Mouse (Mus musculus) cerebellum, adult 9-11 months (tissue): ENCODE measurements around the gene Uvrag.
A peak's percentile ranks its signal among the peaks of the same experiment; 100 is the strongest.

Source experiments
- DNase-seq: peaks from one replicate; pipeline ENCODE4 v3.0.0; 2022

Uvrag gene

DNA sequence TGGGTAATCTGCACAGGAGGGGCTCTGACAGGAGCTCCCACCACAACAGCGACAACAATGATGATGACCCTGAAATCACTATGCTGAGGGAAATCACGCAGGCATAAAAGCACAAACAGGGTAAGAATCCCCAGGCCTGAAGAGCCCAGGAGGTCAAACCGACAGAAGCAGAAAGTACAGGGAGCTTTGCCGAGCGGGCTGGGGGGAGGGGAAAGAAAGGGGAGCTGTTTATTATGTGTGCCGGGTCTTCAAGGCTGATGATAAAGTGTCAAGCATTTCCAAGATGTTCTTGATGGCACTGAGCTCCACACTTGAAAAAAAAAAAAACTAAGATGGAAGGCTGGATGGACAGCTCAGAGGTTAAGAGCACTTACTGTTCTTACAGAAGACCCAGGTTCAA, 4.2 kb downstream of the Uvrag start:
- no peak for DNase-seq

DNA sequence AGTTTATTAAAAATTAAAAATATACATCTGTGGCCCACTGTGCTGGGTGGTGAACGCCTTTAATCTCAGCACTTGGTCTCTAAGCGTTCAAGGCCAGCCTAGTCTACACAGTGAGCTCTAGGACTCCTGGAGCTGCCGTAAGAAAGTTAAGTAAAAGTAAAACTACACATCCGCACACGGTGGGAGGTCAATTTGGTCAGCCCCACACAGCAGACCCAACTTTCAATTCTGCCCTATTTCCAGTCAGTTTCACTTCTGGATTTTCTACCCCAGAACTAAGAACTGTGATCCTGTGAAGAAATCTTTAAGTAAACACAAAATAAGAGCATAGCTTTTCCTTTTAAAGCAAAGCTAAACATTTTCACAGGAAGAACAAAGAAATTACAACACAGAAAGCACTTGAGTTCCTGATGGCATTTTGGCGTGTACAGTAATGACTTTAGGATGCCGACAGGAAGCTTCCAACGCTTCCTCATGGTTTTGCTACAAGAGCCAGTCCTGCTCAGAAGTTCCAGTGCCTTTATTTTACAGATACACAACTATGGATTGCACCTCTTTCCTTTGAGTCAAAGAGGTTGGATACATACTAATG, 7.0 kb downstream of the Uvrag start:
- no peak for DNase-seq

- DNase-seq, result no peak
These were observed 8.3 kb downstream of the Uvrag start for GRCm38 (mm10) chr7:99132597-99132996.

GRCm38 (mm10) chr7:99131819-99132353, 9.1 kb downstream of the Uvrag start:
- DNase-seq, result no peak

DNA sequence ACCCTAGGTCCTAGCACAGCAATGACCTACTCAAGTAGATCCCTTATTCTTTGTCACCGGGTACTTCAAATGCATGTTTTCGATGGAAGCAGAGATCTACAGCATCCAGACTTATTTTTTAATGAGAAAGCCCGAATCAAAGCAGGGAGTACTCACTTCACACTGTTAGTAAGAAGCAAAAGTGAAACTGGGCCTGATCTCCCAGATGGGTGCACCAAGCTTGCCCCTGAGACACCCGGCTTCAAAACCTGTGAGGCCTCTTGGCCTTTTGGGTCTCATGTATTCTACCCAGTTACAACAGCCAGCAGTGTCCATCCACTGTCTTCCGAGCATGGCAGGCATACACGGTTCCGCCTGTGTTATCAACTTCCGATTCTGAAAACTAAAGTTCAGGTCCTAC, 12.0 kb downstream of the Uvrag start:
- DNase-seq, result no peak

DNA sequence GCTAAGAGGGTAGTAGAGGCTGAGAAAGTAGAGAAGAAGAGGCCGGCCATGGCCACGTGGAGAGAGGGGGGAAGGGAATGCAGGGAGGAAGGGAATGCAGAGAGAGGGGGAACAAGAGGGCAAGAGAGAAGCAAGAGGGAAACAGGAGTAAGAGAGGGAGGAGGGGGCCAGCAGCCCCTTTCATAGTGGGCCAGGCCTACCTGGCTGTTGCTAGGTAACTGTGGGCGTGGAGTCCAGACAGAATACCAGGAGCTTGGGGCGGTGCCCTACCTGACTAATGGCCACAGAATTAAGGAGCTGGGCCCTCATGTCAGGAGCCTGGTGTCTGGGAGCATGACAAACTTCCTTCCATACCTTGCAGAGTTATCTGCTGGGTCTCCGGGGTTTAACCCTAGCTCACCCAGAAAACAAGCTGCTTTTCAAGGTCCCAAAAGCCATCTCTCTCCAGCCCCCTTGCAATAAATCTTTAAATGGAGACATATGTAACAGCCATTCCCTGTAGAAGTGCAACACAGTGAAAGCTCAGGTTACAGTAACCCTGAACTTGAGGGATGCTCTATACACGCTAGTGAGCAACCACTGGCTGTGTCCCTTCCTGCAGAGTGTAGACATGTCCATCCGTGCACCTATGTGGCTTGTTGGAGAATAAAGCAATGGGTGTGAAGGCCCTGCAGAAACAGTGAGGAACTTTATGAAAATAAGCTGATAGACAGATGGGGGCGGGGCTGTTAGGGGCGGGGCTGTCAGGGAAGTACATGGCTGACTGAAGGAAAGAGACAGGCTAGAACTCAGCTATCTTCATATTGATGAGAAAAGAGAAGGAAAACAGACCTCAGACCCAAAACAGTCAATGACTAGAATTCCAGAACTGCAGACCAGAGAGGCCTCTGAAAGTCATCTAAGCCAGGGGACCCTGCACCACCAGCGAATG, 12.7 kb downstream of the Uvrag start:
- no peak for DNase-seq

DNA sequence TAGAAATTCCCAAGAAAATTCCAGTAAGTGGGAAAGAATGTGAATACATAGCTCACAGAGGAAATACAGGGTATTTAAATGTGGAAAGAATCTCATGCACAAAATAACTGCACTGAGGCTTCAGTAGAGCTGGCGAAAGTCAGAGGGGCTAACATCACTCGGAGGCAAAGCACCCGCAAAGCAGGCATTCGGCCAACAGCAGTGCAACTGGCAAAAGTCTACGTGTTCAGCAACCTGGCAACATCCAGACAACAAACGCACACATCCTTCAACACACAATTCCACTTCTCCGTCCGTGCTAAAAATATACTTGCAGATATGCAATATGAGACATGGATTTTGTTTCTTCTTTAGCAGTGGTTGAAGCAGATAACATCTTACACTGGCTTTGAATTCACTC, 14.9 kb downstream of the Uvrag start:
- DNase-seq, result no peak

- no peak for DNase-seq
These were observed 18.3 kb downstream of the Uvrag start for GRCm38 (mm10) chr7:99122651-99123050.

- DNase-seq, result no peak
These were observed 19.9 kb downstream of the Uvrag start for GRCm38 (mm10) chr7:99120865-99121521.

DNA sequence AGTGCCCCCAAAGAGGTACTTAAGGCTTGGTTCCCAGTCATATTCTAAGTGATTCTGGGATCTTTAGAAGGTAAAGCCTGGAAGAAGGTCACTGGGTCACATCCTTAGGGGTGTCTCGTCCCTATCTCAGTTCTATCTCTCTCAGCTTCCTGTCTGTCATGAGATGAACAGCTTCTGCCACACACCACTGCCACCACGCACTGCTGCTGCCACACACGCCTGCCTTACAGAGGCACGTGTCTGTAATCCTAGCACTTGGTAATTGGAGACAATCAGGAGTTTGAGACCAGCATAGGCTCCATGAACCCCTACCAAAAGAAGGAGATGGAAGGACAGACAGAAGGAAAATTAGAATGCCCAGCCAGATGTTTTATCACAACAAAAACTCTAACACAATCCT, 20.9 kb downstream of the Uvrag start:
- DNase-seq, result no peak

GRCm38 (mm10) chr7:99116781-99117180, 24.2 kb downstream of the Uvrag start:
- no peak for DNase-seq

DNA sequence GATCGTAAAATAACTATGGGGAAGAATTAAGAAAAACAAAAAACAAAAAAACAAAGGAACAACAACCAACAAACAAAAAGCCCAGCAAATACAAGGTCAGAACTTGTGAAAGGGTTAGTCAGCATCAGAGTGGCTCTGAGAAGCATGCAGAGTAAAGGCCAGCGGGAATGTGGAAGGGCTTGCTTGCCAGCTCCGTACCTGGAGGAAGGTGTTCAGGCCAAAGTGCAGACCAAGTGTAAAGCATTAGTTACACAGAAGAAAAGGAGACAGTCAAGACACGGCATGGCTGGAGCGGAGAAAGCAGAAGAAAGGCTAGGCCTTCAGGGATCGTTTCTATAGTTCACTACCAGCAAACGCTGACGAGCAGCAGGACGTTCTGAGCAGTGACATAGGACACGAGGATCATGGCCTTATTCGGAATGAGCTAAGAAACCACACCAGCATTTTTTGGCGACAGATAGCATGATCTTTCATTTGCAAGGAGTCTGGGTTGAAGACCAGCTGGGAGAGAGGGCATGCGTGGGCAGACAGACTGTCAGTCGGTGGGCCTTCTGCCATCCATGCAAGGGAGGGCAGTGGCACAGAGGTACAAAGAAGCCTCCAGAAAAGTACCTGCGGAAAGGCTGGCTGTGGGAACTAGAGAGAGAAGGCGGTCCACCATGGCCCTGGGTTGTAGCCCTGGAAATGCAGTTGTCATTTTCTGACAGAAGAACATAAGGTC, 26.8 kb downstream of the Uvrag start:
- DNase-seq, result peak; percentile 79

GRCm38 (mm10) chr7:99107566-99107965, 33.4 kb downstream of the Uvrag start:
- DNase-seq, result no peak

- no peak for DNase-seq
These were observed 34.1 kb downstream of the Uvrag start for GRCm38 (mm10) chr7:99106714-99107270.

- no peak for DNase-seq
These were observed 39.0 kb downstream of the Uvrag start for GRCm38 (mm10) chr7:99101767-99102593.

DNA sequence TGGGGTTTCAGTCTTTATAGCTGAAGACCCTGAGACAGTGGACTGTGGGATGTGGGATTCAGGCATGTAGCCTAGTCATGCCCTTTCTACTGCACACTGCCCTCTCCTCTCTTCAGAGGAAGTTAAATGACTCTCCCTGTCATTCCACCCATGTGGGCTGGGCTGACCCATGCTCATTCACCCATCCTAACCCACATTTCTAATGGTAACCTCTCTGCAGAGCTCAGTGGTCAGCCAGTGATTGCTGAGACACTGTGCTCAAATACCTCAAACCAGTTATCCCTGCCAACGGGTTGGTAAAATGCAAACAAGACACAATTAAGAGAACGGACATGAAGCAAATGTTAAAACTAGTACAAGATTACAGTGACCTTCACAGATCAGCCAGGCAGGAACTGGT, 39.9 kb downstream of the Uvrag start:
- no peak for DNase-seq

DNA sequence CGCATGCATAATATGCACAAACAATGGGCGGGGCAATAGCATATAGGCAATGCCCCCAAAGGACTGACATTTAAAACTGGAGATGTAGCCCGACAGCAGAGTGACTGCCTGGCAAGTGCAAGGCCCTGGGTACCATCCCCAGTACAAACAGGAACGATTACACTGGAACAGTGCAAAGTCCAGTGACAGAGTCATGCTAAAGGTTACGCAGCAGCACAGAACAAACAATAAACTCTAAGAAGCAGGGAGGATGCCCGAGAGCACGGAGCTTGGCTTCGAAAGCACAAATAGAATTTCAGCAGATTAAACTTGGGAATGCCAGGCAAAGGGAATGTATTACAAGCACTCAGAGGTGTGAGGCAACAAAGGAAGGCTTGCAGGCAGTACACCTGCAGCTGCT, 40.4 kb downstream of the Uvrag start:
- no peak for DNase-seq

GRCm38 (mm10) chr7:99100087-99100486, 40.9 kb downstream of the Uvrag start:
- DNase-seq, result no peak

DNA sequence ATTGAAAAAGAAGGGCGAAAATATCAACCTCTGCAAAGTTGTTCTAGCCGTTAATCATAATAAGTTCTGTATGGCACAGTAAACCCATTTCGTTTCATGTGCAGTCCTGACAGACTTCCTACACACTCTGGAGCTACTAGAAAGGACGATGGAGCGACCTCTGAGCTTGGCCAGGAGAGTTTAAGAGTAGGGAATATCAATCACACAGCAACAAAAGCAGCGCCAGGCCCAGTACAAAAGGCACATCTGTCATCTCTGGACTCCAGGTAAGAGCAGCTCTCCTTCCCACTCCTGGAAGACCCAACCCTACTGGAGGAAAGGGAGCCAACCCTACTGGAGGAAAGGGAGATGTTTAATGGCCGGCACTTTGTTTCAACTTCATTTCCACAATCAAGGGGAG, 43.2 kb downstream of the Uvrag start:
- DNase-seq, result no peak

DNA sequence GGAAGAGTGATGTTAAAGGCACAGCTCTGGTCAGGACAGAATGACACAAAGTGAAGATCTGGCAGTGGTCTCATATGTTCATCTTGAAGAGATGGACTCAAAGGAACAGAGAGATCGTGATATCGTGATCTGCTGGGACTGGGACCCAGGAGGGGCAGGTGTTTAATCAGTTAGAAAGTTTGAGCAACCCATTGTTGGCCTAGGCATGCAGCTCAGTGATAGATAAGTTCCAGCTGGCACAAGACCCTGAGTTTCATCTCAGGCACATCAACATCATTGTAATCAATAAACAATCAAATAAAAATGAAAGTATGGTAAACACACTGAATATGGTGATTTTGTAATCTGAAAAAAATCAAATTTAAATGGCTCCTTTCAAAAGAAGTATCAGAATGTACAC, 43.8 kb downstream of the Uvrag start:
- no peak for DNase-seq

GRCm38 (mm10) chr7:99095191-99095590, 45.8 kb downstream of the Uvrag start:
- no peak for DNase-seq

DNA sequence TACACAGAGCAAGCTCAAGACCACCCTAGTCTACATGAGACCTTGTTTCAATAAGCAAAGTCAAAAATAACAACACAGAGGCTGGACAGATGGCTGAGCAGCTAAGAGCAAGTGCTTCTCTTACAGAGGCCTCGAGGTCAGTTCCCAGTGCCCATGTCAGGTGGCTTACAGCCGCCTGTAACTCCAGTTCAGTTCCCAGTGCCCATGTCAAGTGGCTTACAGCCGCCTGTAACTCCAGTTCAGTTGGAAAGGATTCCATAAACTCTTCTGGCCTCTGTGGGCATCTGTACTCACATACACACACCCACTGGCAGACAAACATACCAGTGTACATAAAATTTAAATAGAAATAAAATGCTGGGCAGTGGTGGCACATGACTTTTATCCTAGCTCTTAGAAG, 46.6 kb downstream of the Uvrag start:
- no peak for DNase-seq
